Mouse (Mus musculus) right cerebral cortex, postnatal 25 days (tissue): Measurements from ENCODE around the gene Olfr727.

Source experiments
- DNase-seq: peaks from one replicate; pipeline ENCODE4 v3.0.0; 2022

Olfr727 gene

DNA sequence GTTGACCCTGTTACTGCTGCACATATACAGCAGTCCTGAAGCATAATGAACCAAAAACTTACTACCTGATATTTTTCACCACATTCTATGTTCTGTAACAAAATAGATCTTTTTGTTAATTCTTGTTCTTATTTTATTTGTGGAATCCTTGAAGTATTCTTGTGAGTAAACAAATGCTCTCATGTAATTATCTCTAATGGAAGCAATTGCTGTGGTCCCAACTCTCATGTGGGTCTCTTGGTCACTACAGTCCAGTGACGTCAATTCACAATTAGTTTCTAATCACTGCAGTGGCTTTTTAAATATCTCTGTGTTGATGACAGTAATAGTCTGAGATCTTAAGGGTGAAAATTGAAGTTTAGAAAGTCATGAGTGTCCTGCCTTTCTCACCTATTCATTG is at the start of gene Olfr727:
Gene Olfr727, plus strand, starts transcription at position 301 of the 400 bp plus-strand sequence.
- DNase-seq, result no peak

DNA sequence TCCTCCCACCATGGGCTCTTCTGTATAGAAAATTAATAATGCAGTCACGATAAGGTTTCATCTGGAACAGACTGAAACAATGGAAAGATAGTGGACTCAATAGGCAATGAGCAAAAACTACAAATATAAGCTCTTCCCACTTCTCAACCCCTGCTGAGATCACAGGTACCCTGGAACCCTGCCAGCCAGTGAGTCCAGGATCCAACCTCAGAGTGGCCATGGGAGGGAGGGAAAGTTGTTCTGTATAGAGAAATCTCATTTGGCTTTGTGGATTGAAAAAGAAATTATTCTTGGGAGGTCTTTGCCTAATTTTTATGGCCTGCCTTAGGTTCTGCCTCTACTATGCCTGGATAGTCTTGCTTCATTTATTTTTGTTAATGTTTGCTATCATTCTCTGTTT is 32.1 kb upstream of the Olfr727 start, which contains the start of gene Olfr726:
Gene Olfr726, minus strand, starts transcription at position 101 of the 400 bp plus-strand sequence.
- DNase-seq, result no peak

DNA sequence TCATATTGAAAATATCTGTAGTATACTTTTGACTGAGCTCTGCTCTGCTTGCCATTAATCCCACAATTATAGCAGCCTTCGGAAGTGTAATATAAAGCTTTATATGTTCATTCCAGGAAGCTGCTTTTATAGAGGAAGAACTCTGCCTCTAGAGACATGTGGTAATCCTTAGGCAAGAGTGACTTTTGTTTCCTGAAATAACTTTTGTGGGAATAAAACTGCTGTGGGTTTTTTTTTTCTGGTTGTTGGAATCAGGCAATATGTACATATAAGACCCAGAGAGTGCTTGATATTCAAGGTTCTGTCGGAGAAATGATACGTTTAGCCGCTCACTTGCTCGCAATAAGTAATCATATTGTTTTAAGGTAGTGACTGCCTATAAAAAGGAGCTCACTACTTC is 19.6 kb downstream of the Olfr727 start, which contains the start of gene Olfr728:
Gene Olfr728, minus strand, starts transcription at position 101 of the 400 bp plus-strand sequence.
- DNase-seq, result no peak

DNA sequence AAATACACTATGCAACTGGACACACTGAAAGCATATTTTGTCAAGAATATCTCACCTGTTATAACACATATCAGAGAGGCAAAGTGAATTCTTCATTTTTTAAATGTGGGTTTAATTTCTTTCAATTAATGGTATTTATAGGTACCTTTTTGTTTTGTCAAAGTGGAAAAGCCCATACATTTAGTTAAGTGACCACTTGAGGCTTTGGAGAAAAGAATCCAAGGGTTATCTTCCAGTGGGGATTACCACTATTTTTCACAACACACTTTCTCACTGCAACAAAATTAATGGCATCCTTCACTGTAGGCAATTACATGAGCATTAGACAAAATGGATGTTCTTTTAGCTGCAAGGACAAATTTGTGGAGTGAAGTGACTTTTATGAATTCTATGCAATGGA is 29.8 kb downstream of the Olfr727 start, which contains the start of gene Olfr729:
Gene Olfr729, minus strand, starts transcription at position 101 of the 400 bp plus-strand sequence.
- no peak for DNase-seq
